Mouse (Mus musculus) erythroblast, embryonic 14.5 days (primary cell): Measurements from ENCODE around the gene Ccl5.

Experiments
- GATA1 ChIP-seq: IDR thresholded peaks from 2 replicates; pipeline ENCODE4 v1.6.1; 2012; ENCODE audit warnings: low read length, inconsistent platforms, mixed read lengths
- TAL1 ChIP-seq: IDR thresholded peaks from 3 replicates; pipeline ENCODE4 v1.6.1; 2012; ENCODE audit warnings: low read length, inconsistent platforms, mixed read lengths

GRCm38 (mm10) chr11:83540931-83541330 is 10.6 kb upstream of the Ccl5 start:
- TF ChIP-seq GATA1, result no peak
- no peak for TF ChIP-seq TAL1
